Mouse (Mus musculus) ES-E14 (cell line): ENCODE results near the gene Gli3.

ENCODE experiments used
- MAFK ChIP-seq: IDR thresholded peaks from 2 replicates; pipeline ENCODE4 v1.6.1; 2014; ENCODE audit warnings: mild to moderate bottlenecking, low read depth, low read length, inconsistent platforms; ENCODE audit not compliant: insufficient read depth
- ZNF384 ChIP-seq: IDR thresholded peaks from 2 replicates; pipeline ENCODE4 v1.6.1; 2012; ENCODE audit warnings: low read depth, low read length, inconsistent platforms

DNA sequence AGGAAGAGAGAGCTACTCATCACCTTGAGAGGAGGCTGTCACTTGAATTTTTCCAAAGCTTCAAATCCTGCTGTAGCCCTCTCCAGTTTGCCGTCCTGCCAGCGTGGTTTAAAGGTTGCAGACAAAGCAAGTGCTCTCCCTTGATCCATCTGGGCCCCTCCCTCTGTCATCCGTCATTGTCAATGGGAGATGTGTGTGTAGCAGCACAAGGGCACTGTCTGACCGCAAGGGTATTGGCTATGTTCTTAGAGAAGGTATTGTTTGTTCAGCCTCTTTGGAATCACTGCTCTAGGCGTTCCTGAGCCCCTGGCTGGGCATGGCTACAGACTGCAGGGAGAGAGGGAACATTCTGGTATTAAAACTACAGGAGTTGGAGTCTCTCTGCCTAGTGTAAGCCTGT, 79.0 kb downstream of the Gli3 start:
- TF ChIP-seq MAFK (no peak), ZNF384 (no peak)
